Mouse (Mus musculus): ENCODE results near the gene Arhgap22. TPM values are rescaled to one million over a fixed set of nuclear protein-coding genes. Genes with fewer than 3 reads are reported as not detected.
A peak's percentile ranks its signal among the peaks of the same experiment; 100 is the strongest.

The Arhgap22 gene
- total and polyA plus RNA-seq, 2 experiments from 2014 or later, result 1.8 to 3.9 TPM

GRCm38 (mm10) chr14:33248741-33249140 is 34.9 kb downstream of the Arhgap22 start:
- DNase-seq (no peak), ATAC-seq (no peak)
- Histone ChIP-seq H3K4me1 (ENCODE audit: insufficient read depth) (peaks cover 10% of the 10 kb centered on the region; the same call in 1 of the 2 replicates), H3K4me3 (ENCODE audit: low read depth, low read length) (no peak overlapping the region), H3K27me3 (ENCODE audit: insufficient read depth, low read length) (peaks cover 5% of the 10 kb centered on the region; the same call in 1 of the 2 replicates), H3K27ac (ENCODE audit: low read depth, low read length) (no peak overlapping the region), H3K36me3 (ENCODE audit: insufficient read depth) (no peaks in the 10 kb centered on the region), H3K4me2 (ENCODE audit: low read depth) (no peak overlapping the region), H3K9me3 (ENCODE audit: low read length) (no peaks in the 10 kb centered on the region), H3K9ac (no peak overlapping the region)
- TF ChIP-seq CTCF (IDR thresholded peaks at IDR 0.05; ENCODE audit: low read depth), result no peak
- 81% methylated on average over 5 of the region's 5 CpGs for whole genome bisulfite sequencing

- H3K9ac ChIP-seq, result peak overlapping the region; percentile 31; the same call in 1 of the 2 replicates
- ATAC-seq, result 0 out of 2 replicates have a peak, but pooled peaks have one; percentile 10
- no peak for TF ChIP-seq CTCF (IDR thresholded peaks at IDR 0.05; ENCODE audit: low read depth)
- H3K36me3 ChIP-seq (ENCODE audit: insufficient read depth), result no peaks in the 10 kb centered on the region
- peaks cover 5% of the 10 kb centered on the region; the same call in 1 of the 2 replicates for H3K27me3 ChIP-seq (ENCODE audit: insufficient read depth, low read length)
- H3K4me3 ChIP-seq (ENCODE audit: low read depth, low read length), result peak overlapping the region; percentile 34
- 2% methylated on average over 30 of the region's 30 CpGs for WGBS
- DNase-seq, result no peak
- peaks cover 10% of the 10 kb centered on the region; the same call in 1 of the 2 replicates for H3K4me1 ChIP-seq (ENCODE audit: insufficient read depth)
- no peaks in the 10 kb centered on the region for H3K9me3 ChIP-seq (ENCODE audit: low read length)
- peak overlapping the region; percentile 66 for H3K4me2 ChIP-seq (ENCODE audit: low read depth)
- H3K27ac ChIP-seq (ENCODE audit: low read depth, low read length), result no peak overlapping the region
Measured at GRCm38 (mm10) chr14:33250215-33250939, 36.6 kb downstream of the Arhgap22 start.

- no peak overlapping the region for H3K9ac ChIP-seq
- no peak overlapping the region for H3K27ac ChIP-seq (ENCODE audit: low read depth, low read length)
- ATAC-seq (no peak), DNase-seq (no peak)
- 9% methylated on average over 13 of the region's 13 CpGs for WGBS
- H3K4me2 ChIP-seq (ENCODE audit: low read depth), result peak overlapping the region; percentile 66
- peak overlapping the region; percentile 34 for H3K4me3 ChIP-seq (ENCODE audit: low read depth, low read length)
- peaks cover 10% of the 10 kb centered on the region; the same call in 1 of the 2 replicates for H3K4me1 ChIP-seq (ENCODE audit: insufficient read depth)
- no peak for TF ChIP-seq CTCF (IDR thresholded peaks at IDR 0.05; ENCODE audit: low read depth)
- no peaks in the 10 kb centered on the region for H3K9me3 ChIP-seq (ENCODE audit: low read length)
- H3K36me3 ChIP-seq (ENCODE audit: insufficient read depth), result no peaks in the 10 kb centered on the region
- H3K27me3 ChIP-seq (ENCODE audit: insufficient read depth, low read length), result peaks cover 5% of the 10 kb centered on the region; the same call in 1 of the 2 replicates
Measured at GRCm38 (mm10) chr14:33250956-33251745, 37.3 kb downstream of the Arhgap22 start.

GRCm38 (mm10) chr14:33258256-33258655 is 44.4 kb downstream of the Arhgap22 start:
- no peak for TF ChIP-seq CTCF (IDR thresholded peaks at IDR 0.05; ENCODE audit: low read depth)
- H3K27me3 ChIP-seq (ENCODE audit: insufficient read depth, low read length), result no peaks in the 10 kb centered on the region
- ATAC-seq, result no peak
- H3K36me3 ChIP-seq (ENCODE audit: insufficient read depth), result no peaks in the 10 kb centered on the region
- no peaks in the 10 kb centered on the region for H3K4me1 ChIP-seq (ENCODE audit: insufficient read depth)
- H3K9me3 ChIP-seq (ENCODE audit: low read length), result no peaks in the 10 kb centered on the region
- no peak overlapping the region for H3K4me2 ChIP-seq (ENCODE audit: low read depth)
- H3K4me3 ChIP-seq (ENCODE audit: low read depth, low read length), result no peak overlapping the region
- no peak overlapping the region for H3K9ac ChIP-seq
- WGBS, result 85% methylated on average over 5 of the region's 5 CpGs
- DNase-seq, result no peak
- no peak overlapping the region for H3K27ac ChIP-seq (ENCODE audit: low read depth, low read length)

- no peak for DNase-seq
- Histone ChIP-seq H3K9ac (no peak overlapping the region), H3K4me3 (ENCODE audit: low read depth, low read length) (no peak overlapping the region), H3K4me2 (ENCODE audit: low read depth) (no peak overlapping the region), H3K36me3 (ENCODE audit: insufficient read depth) (no peaks in the 10 kb centered on the region), H3K27me3 (ENCODE audit: insufficient read depth, low read length) (no peaks in the 10 kb centered on the region), H3K4me1 (ENCODE audit: insufficient read depth) (no peaks in the 10 kb centered on the region), H3K9me3 (ENCODE audit: low read length) (no peaks in the 10 kb centered on the region), H3K27ac (ENCODE audit: low read depth, low read length) (no peak overlapping the region)
- no peak for ATAC-seq
- whole genome bisulfite sequencing, result 93% methylated on average over 6 of the region's 6 CpGs
- TF ChIP-seq CTCF (IDR thresholded peaks at IDR 0.05; ENCODE audit: low read depth), result no peak
Measured at GRCm38 (mm10) chr14:33260131-33260530, 46.3 kb downstream of the Arhgap22 start.

- ATAC-seq, result no peak
- no peak for TF ChIP-seq CTCF (IDR thresholded peaks at IDR 0.05; ENCODE audit: low read depth)
Measured at GRCm38 (mm10) chr14:33264795-33265194, 51.0 kb downstream of the Arhgap22 start.

GRCm38 (mm10) chr14:33276240-33276639 is 62.4 kb downstream of the Arhgap22 start:
- Histone ChIP-seq H3K9ac (no peak overlapping the region), H3K9me3 (ENCODE audit: low read length) (no peaks in the 10 kb centered on the region), H3K27ac (ENCODE audit: low read depth, low read length) (no peak overlapping the region), H3K27me3 (ENCODE audit: insufficient read depth, low read length) (no peaks in the 10 kb centered on the region), H3K4me2 (ENCODE audit: low read depth) (no peak overlapping the region), H3K36me3 (ENCODE audit: insufficient read depth) (no peaks in the 10 kb centered on the region), H3K4me1 (ENCODE audit: insufficient read depth) (no peaks in the 10 kb centered on the region), H3K4me3 (ENCODE audit: low read depth, low read length) (no peak overlapping the region)
- ATAC-seq (no peak), DNase-seq (no peak)
- WGBS, result 81% methylated on average over 2 of the region's 2 CpGs
- no peak for TF ChIP-seq CTCF (IDR thresholded peaks at IDR 0.05; ENCODE audit: low read depth)

More at GRCm38 (mm10) chr14:33264795-33265194, 51.0 kb downstream of the Arhgap22 start:
- Histone ChIP-seq H3K27ac (ENCODE audit: low read depth, low read length) (no peak overlapping the region), H3K4me2 (ENCODE audit: low read depth) (no peak overlapping the region), H3K4me3 (ENCODE audit: low read depth, low read length) (no peak overlapping the region), H3K36me3 (ENCODE audit: insufficient read depth) (no peaks in the 10 kb centered on the region), H3K9ac (no peak overlapping the region), H3K27me3 (ENCODE audit: insufficient read depth, low read length) (no peaks in the 10 kb centered on the region), H3K9me3 (ENCODE audit: low read length) (peaks cover 8% of the 10 kb centered on the region; the same call in 1 of the 2 replicates), H3K4me1 (ENCODE audit: insufficient read depth) (no peaks in the 10 kb centered on the region)
- WGBS, result 90% methylated on average over 13 of the region's 13 CpGs
- DNase-seq, result no peak

Data from forebrain, postnatal 0 days (tissue).